Mouse (Mus musculus) liver, postnatal 0 days (tissue): ENCODE data around the gene Ypel3.

Experiments used
- CTCF ChIP-seq: sonication (generic); IDR thresholded peaks from 2 replicates; pipeline ENCODE4 v1.5.1; 2016; ENCODE audit warnings: antibody characterized with exemption, low read depth
- EP300 ChIP-seq: IDR thresholded peaks from 2 replicates; pipeline ENCODE4 v1.6.1; 2016; ENCODE audit warnings: antibody characterized with exemption, low read depth, mild to moderate bottlenecking

DNA sequence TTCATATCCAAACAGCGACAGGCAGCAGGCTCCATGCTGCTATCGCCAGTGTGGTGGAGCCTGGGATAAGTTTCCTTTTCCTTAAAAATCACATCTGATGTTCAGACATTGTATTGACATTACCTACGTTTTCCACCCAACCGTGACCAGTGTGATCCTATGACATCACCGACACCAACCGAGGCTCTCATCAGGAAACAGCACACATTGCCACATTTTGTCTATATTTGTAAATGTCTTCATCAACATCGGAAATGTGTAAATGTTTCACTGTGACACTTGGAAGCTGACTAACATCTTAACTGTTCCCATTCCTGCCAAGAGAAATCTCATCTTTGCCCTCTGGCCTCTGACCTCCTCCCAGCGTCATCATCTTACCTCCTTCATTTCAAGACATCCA is 40.6 kb upstream of the Ypel3 start:
- TF ChIP-seq CTCF (no peak), EP300 (no peak)
